Mouse (Mus musculus) right cerebral cortex, postnatal 10 days (tissue): ENCODE data around the gene Ndufb4.
A peak's percentile ranks its signal among the peaks of the same experiment; 100 is the strongest.
"Not testable (repeated sequence)": the region's sequence is repeated elsewhere in the genome, so short reads cannot be mapped to it uniquely, and the experiment has no call there.

Experiments used
- DNase-seq, 2 experiments: peaks; one replicate each; pipeline ENCODE4 v3.0.0; 2021; ENCODE audit warnings: low spot score in 2 of 2

Ndufb4 gene

DNA sequence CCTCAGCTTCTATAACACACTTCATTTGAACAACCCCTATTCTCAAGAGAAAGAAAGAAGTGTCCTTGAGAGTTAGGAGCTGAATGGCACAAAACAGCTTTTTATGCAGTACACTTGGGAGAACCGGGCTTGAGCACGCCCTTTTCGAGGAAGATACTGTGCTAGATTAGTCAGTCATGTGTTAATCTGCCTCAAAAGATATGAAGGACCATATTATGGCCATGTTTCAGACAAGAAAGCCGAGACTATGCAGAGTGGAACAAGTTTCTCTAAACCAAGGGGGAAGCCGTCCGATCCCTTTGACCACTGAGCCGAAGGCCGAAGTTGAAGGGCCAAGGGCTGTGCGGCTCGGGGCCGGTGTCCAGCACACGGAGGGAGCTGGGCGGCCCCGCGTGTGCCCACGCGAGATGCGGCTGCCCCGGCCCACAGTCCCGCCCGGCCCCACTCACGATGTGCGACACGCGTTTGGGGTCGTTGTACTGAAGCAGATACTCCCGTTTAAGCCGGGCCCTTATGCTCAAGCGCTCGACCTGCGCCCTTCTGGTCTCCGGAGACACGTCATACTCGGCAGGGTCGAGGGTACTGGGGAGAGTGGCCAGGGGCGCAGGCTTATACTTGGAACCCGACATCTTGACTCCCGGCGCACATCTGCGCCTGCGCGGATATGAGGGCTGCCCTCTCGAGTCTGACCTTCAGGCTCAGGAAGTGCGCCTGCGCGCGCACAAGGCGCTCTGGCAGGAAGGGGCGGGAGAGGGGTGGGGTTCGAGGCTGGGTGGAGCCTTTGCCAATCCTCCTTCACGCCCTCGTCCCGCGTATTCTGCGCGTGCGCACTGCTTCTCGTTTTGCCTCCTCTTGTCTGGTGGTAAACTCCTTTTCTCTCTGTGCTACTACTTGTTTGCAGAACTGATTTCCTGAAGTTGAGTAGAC lies at the start of gene Ndufb4:
TSS of gene Ndufb4 (minus strand) at position 723 of the 927 bp plus-strand sequence.
- DNase-seq, result peak; percentile 98 to 99

DNA sequence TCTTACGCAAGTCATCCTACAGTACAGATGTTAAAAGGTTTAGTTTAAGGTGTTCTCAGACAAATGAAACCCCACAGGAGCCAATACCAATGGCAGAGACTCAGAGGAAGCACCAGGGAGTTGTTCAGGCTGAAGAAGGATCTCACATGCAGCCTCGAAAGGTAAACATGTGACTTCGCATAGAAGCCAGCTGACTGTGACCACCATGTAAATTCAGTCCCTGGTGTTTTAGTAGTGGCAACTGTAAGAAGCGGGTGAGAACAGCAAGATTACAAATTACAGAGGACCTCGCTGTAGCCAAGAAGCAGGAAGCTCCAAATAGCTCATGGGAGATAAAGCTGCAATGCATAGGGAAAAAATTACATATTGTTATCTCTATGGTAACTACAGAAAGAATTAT lies 49.6 kb upstream of the Ndufb4 start:
- no peak for DNase-seq

DNA sequence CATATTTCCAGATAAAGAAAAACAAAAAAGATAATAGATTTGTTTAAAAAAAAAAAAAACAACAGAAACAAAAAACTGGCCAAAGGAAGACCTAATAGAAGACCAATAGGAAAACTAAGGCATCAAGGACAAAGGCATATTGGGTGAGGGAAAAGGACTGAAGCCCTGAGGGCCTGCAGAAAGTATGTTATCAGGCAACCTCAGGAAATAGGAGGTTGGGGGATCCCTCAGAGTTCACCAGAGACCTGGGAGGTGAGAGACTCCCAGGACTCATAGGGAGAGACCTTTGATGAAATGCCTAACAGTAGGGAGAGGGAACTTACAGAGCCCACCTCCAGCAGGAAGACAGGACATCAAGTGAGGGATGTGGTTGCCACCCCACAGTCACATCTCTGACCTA lies 45.8 kb upstream of the Ndufb4 start:
- not testable (repeated sequence) for DNase-seq

DNA sequence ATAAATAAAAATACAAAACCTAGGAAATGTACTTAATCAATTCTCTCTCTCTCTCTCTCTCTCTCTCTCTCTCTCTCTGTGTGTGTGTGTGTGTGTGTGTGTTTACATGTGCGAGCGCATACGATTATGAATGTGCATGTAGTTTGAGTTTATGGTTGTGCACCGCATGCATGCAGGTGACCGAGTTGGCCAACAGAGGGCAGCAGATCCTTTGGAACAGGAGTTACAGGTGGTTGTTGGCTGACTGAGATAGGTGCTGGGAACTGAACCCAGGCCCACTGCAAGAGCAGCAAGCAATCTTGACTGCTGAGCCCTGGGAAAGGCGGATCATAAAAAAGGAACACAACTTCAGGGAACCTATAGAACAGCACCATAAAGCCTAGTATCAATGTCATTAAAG lies 44.5 kb upstream of the Ndufb4 start:
- DNase-seq, result no peak

DNA sequence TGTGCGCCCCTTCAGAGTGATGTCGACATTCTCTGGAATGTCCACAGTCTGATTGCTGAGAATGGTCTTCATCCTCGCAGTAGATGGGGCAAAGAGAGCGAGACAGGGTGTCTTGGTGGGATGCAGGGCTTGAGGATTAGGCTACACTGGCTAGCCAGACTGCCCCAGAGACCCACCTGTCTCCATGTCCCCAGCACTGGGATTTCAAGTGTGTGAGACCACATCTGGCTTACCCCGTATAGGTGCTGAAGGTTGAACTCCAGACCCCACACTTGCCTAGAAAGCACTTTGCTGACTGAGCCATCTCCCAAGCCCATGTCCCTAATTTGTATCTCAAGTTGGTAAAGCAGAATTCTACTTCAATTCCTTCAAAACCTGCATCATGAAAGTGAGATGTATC lies 43.0 kb upstream of the Ndufb4 start:
- DNase-seq, result no peak

DNA sequence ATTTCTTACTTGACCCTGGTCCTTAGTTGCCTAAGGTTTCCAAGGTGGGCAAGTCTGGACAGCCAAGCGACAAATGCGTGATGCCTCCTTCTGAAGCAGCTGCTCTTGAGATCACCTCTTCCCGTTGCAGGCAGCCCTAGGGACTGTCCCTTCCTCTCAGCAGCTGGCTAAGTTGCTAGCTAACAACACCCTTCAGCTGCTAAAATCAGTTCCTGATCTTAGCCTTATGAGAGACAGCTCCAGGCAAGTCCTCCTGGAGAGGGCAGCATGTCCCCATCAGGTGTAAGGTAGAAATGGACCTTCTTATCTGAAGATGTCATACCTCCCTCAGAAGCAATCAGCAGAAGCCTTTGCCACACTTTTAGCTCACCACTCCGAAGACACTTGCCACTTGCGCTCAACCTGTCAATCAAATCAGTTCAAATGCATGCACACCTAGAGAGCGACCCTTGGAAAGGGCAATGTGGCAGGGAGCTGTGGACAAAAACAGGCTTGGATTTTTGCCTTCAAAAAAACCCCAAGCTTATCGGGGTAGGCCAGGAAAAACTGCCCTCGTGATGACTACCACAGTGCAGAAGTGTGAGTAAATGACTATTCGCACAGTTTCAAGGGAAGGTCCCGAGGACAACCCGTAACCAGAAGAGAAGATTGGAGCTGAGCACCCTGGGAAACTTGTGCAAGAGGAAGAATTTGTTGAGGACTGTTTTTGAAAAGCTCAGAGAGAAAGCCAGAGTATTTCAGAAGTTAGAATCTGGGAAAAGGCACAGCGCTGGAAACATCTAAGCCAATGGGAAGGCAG lies 36.9 kb upstream of the Ndufb4 start:
- peak in 1 of 2 experiments; percentile 13 for DNase-seq

DNA sequence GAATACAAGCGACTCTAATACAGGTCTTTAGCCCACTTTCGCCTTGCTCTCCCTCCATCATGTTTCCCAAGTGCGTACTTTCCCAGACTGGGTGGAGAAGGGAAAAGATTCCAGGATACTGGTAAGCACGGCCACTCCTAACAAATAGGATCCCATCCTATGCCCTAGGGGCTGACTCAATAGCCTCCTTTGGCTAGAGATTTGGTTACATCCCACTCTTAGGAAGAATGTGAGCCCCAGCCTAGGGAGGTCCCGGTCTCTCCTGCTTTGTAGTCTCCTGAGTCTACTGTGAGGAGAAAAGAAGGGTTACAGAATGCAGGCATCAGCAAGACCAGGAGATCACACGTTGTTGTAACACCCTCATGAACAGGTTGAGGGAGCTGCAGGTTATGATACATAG lies 36.2 kb upstream of the Ndufb4 start:
- DNase-seq, result no peak

DNA sequence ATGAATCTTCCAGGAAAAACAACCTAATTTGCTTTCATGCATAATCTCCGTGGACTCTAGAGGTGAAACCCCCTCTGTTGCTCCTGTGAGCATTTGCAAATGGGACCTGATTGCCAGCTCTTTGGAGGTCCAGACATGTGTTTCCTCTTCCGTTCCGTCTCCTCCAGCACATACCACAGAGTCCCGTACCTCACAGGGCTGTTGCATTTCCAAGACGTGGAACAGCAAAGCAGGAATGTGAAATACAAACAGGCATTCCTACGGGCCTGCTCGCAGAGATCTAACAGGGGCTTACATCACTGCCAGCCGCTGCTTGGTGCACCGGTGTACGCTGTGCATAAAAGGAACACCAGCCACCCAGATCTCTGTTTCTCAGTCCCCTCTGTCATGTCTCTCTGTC lies 35.7 kb upstream of the Ndufb4 start:
- no peak for DNase-seq

DNA sequence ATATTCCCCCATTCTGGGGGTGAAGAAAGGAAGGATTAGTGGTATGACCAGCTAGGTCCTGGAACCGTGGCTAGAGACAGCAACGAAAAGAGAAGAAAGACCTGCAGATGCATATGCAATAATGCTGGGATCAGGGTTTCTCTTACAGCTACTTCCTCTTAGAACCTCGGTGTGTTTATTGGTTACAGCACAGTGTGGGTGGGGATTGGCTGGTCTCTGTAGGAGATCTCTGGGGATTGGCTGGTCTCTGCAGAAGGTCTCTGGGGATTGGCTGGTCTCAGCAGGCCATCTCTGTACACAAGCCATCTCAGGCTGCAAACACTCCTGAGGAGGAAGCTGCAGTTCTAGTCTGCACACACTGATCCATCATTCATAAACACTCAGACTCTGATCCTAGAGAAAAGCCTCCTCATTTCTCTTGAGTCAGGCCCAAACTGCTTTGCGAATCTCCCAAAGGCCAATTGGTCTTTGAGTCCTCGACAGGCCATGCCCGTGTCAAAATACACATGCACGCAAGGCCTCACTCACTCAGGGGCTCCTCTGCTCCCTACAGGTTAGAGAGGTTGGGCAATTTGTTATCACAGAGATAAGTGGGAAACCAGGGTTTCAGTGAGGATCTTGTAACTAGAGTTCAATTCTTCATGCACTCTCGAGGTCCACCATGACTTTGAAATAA lies 35.1 kb upstream of the Ndufb4 start:
- DNase-seq, result no peak

DNA sequence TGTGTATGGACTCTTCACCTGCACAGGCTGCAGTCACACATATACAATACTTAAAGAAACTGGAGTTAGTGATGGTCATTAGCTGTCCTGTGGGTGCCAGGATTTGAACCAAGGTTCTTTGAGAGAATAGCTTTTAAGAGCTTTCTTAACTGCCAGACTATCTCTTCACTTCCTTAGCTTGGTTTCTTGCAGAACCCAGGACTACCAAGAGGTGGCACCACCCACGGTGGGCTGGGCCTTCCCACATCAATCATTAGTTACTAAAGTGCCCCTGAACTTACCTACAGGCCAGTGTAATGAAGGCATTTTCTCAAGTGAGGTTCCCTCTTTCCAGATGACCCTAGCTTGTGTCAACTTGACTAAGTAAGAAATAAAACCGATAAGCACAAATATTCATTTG lies 33.9 kb upstream of the Ndufb4 start:
- no peak for DNase-seq

DNA sequence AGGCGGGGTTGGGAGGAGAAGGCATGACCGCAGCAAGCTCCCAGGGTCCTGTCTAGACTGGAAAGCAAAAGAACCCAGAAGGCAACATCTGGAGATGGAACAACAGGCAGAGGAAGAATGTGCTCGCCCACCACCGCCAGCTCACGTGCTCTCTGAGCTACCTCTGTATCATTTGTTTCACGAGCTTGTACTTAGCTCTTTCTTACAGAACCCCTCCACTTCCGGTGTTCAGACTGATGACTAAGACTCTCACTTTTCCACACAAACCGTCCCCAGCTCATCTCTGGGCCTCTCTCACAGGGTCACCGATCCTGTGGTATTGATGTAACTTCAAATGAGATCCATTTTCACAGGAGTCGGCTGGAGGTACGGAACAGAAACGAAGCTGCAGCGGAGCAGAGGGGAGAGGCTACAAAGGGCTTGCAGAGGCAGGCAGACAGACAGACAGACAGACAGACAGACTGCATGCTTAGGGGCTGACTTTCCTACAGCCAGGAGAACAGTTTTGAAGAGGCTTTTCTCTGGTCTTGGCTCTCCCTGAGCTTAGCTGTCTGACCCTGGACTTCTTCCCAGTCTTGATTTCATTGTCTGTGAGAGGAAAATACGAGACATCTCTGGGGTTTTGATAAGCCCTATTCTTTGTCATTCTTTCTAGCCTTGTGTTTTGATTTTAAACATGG lies 33.2 kb upstream of the Ndufb4 start:
- DNase-seq, result no peak

DNA sequence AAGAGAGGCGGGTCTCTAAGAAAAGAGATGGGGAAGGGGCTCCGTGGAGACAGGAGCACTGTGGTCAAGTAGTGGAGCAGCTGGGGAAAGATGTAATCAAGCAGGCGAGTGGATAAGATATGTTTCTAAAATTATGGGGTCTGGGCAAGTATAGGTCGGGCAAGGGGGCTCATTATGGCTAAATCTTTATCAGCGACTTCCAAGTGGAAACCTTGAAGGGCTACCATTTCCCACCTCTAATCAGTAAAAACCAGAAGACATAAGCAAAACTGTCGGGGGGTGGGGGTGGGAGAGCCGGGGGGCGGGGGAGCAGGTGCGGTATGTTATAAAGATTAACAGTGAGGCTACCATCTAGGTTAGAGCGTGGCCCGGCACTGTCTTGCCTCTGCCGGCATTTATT lies 32.6 kb upstream of the Ndufb4 start:
- DNase-seq, result peak in 1 of 2 experiments; percentile 13

DNA sequence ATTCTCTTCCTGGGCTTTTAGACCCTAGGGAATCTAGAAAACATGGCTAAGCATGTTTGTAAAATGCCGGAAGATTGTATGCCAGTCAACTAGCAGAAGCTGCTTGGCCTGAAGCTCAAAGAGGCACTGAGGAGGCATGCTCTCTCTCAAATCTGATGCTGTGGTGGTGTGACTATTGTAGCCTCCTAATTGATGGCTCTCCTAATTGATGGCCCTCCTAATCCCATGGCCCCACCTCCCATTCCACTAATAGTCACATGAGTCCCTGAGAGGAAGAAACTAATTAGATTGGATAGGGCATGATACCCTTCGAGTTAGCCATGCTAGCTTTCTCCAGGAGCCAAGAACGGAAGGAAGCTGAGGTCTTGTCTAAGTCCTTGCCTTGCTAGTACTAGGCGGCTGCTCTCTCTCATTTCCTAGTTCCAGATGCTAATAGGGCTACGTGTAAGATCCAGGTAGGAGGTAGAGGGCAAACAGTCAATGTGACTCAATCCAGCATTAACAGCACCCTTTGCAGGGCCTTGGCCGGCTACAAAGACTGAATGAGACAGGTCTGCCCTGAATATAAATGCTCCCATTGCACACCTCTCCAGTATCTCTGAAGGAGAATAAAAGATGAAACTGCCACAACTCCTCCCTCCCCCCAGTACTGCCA lies 31.8 kb upstream of the Ndufb4 start:
- DNase-seq, result no peak

DNA sequence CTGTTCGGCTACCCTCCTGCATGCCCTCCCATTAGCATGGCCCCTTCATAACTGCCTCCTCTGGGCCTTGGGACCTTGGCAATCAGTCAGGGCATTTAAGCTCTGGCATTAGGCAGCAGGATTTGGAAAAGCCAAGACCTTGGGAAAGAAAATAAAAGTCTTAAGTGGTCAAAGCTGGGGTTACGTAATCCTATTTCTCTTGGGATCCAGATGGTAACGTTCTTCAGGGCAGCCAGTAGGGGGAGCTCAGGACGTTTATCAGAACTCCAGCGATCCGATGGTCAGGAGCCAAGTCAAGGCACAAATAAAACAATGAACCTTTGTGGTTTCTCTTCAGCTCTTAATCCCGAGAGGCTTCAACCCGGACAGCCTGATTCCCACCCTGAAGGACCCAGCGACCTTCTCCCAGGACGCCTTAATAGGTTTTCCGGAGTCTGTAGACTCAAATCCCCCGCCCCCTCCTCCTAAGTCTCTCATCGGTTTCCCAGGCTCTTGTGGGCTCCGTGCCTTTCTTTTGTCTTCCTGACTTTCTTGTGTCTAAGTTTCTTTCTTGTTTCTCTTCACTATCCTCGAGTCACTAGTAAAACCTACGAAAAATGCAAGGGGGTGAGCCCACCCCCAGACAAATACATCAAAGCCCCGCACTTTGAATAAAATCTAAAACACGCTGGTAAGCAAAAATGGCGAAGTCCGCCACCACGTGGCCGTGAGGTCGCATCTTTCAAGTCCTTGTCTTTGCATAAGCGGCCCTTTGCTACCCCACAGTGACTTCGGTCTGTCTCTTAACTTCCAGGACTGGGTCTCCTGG lies 30.6 kb upstream of the Ndufb4 start:
- DNase-seq, result peak; percentile 91 to 93

DNA sequence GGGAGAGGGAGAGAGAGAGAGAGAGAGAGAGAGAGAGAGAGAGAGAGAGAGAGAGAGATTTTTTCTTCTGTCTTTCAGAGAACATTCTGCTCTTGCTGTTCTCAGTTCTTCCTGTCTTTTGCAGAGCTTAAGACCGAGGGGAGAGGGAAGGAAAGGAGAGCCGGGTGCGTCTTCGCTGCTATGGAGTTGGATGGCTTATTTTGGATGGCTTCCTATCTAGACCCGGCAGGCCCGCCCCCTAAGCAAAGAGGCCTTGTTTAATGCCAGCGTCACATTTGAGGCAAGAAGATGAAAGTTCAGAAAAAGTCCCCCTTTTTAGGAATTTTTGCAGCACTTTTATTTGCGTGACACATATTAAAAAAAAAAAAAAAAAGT lies 30.0 kb upstream of the Ndufb4 start:
- DNase-seq, result peak; percentile 58 to 67

DNA sequence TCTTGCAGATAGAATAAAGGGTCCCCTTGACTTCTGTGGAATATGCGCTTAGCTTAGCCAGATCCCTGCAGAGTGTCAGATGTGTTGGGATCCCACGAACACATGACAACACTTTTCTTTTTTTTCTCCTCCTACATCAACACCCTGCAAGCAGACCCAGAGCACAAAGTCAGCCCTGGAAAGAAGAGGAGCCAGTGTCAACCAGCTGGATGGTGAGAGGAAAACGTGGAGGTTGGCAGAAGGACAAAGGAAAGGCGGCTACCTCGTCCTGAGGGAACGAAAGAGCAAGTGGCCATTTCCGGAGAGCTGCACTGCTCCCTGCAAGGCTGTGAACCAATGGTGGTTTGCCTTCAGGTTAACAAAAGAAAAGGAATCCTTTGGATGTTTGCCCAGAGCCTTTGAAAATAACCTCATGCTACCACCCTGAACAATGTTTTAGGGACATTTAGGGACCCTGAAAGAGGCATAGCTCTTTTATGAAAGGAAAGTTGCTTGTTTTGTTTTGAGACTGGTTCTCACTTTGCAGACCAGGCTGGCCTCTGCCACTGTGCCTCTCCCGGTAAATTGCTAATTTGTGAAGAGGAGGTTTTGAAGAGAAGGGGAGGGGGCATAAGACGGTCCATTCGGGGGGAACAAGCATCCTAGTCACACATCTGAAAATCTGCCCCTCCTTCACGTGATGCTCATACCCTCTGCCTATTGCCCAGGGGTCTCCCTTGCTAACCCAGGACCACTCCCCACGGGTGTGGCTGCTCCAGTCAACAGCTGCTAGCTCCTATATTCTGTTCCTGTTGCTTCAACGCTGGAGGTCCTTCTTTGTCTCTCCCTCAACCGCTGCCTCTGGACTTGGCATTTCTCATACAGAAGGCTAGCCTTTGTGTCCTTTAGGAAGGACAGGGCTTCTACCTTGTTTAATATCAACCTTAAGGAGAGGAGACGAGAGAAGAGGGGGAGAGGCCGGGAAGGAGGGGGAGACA lies 29.2 kb upstream of the Ndufb4 start:
- peak in 1 of 2 experiments; percentile 33 for DNase-seq

DNA sequence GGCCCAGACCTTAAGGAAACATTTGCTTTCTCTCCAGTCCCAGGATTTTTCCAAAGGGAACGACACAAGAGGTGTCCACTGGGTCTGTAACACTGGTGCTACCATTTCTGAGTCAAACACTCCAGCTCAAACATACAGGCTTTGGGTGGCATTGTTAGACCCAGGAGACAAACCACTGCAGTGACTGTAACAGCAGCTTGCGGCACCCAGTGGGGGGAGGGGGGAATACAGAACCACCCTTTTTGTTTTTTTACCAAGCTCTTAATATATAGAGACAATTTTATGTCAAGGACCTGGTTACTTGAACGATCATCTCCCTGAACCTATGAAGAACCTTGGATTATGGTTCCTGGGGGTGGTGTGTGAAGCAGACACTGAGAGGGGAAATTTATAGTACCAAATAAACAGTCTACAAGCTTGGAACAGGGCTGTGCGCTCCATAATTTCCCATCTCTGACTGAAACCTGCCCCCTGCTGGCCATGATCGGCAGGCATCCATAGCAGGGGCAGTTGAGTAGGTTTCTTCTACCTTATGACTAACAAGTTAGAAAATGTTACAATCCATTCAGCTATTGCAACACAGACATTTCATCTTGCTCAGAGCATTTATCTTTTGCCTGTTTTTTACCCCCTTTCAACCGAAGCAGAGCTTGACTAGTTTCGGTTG lies 28.2 kb upstream of the Ndufb4 start:
- peak; percentile 89 to 93 for DNase-seq

DNA sequence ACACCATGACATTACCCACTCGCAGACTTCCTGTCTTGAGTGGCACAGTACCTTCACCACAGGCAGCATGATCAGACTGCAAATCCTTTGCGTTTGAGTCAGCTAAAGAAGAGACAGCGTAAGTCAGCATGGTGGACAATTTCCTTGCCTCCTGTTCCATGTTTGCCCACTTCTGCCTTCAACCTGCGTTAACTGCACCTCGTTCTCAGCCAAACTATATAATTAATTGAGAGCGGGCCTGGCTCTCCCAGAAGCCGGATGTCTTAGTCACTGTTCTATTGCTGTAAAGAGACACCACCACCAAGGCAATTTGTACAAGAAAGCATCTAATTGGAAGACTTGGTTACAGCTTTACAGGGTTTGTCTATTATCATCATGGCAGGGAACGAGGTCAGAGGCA lies 26.6 kb upstream of the Ndufb4 start:
- DNase-seq, result no peak

DNA sequence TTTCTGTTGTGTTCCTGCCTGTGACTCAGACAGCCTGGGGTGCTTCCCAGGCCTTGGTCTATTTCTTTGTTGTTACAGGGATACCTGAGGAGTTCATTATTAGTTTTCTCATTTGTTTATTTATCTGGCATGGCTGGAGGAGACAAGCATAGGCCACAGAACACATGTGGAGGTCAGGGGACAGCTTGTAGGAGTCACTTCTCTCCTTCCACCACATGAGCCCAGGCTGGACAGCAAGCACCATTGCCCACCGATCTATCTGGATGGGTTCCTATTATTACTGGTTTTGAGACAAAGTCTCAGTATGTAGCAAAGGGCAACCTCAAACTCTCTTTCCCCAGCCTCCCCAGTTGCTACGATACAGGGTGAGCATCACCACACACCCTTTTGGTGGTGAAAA lies 26.0 kb upstream of the Ndufb4 start:
- no peak for DNase-seq
